Mouse (Mus musculus) left cerebral cortex, postnatal 36 days (tissue): ENCODE data around the gene Hsf5. TPM values are rescaled to one million over a fixed set of nuclear protein-coding genes. Genes with fewer than 3 reads are reported as not detected.

Experiments used
- total RNA-seq, 2 experiments: library from RNA; stranded (reverse); gene quantifications; 2 replicates each; pipeline ENCODE4 v1.2.3; 2021

Gene Hsf5
- total RNA-seq, 2 experiments from 2014 or later, result 0.42 to 0.57 TPM

Other genes starting within 250 kb of the Hsf5 start
- 1 to 10 TPM; 3.5 to 4.4 TPM for gene Rad51c, start 212.2 kb upstream of the Hsf5 start, total RNA-seq
- gene Tex14, start 212.1 kb upstream of the Hsf5 start, total RNA-seq, result under 1 TPM; 0.10 to 0.68 TPM
- gene Gm11492, start 50.5 kb upstream of the Hsf5 start, total RNA-seq, result under 1 TPM in 1 of 2 experiments, not detected in 1; 0.20 TPM
- 100 to 1,000 TPM; 161 to 227 TPM for gene Sept4, start 48.3 kb upstream of the Hsf5 start, total RNA-seq
- 10 to 100 TPM; 88.0 to 93.4 TPM for gene Mtmr4, start 25.0 kb upstream of the Hsf5 start, total RNA-seq
- 1 to 10 TPM; 2.8 to 2.9 TPM for gene Rnf43, start 45.6 kb downstream of the Hsf5 start, total RNA-seq
- gene Supt4a, start 120.4 kb downstream of the Hsf5 start, total RNA-seq, result 10 to 100 TPM; 67.7 to 83.3 TPM
- gene Tspoap1, start 143.4 kb downstream of the Hsf5 start, total RNA-seq, result 100 to 1,000 TPM; 158 to 214 TPM
- gene Mpo, start 176.4 kb downstream of the Hsf5 start, total RNA-seq, result not detected
- under 1 TPM; 0.29 to 0.39 TPM for gene Lpo, start 211.1 kb downstream of the Hsf5 start, total RNA-seq
- 1 to 10 TPM; 4.0 to 8.0 TPM for gene Mks1, start 236.1 kb downstream of the Hsf5 start, total RNA-seq